12 mouse cellular contexts compared by ENCODE assay signal in the genomic region with DNA sequence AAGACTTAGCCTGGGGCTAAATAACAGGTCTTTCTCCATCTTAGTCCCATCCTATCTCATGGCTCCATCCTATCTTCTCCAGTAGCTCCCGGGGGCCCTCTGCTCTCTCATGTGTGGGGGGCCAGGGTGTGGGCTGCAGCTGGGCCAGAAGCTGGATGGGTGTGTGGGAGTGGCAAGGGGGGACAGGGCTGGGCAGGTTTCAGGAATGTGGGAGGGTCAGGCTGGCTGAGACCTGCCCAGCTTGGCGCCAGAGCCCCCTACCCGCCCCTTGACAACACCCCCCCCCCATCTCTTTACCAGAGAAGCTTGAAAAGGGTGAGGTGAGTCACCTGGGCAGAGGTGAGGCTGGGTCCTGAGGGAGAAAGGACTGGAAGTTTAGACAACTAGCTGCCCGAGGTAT. TPM values are rescaled to one million over a fixed set of nuclear protein-coding genes. Genes with fewer than 3 reads are reported as not detected.
DNase-seq lines count a peak whose midpoint lies in the region; ATAC-seq lines count a peak whose summit lies in the region.
"Had no signal": no experiment of that assay in that cellular context is flagged by ENCODE, and none has a peak within 500 bp of the region (broad histone marks: within the 10 kb centered on the region; RNA-seq: fewer than 3 reads in every experiment).

No protein-coding gene starts in this region.

- peak overlapping the region; percentile 94 for H3K4me2 ChIP-seq in kidney, embryonic 15.5 days
- H3K4me2 ChIP-seq in intestine, embryonic 14.5 days (ENCODE audit: low read length), result peak overlapping the region; percentile 72

- H3K9me3 ChIP-seq in kidney, embryonic 15.5 days (replicated peaks), result no peaks in the 10 kb centered on the region
- H3K9me3 ChIP-seq in intestine, embryonic 14.5 days (ENCODE audit: control insufficient read depth, low read length), result no peaks in the 10 kb centered on the region

- H3K36me3 ChIP-seq in kidney, embryonic 15.5 days, result peaks cover 37% of the 10 kb centered on the region
- peaks cover 21% of the 10 kb centered on the region for H3K36me3 ChIP-seq in intestine, embryonic 14.5 days (ENCODE audit: control insufficient read depth, insufficient read depth, low read length)

- peak overlapping the region; percentile 96 for H3K27ac ChIP-seq in kidney, embryonic 15.5 days
- H3K27ac ChIP-seq in intestine, embryonic 14.5 days (ENCODE audit: low read depth), result no peak overlapping the region

- 12% methylated on average over 4 of the region's 4 CpGs for WGBS in kidney, embryonic 15.5 days
- whole genome bisulfite sequencing in intestine, embryonic 14.5 days, result 13% methylated on average over 4 of the region's 4 CpGs

- H3K27me3 ChIP-seq in kidney, embryonic 15.5 days, result no peaks in the 10 kb centered on the region
- no peaks in the 10 kb centered on the region for H3K27me3 ChIP-seq in intestine, embryonic 14.5 days (replicated peaks; ENCODE audit: control insufficient read depth, insufficient read depth, low read length)

- peak; percentile 26 for DNase-seq in embryo, embryonic 9.5 days (ENCODE audit: extremely low spot score)
- DNase-seq in embryo, embryonic 11 days, result no peak
- no peak for DNase-seq in kidney, adult 11 months
- DNase-seq in intestine, embryonic 14.5 days (ENCODE audit: low spot score), result no peak
- DNase-seq in lung, postnatal 10 days, result peak; percentile 28
- DNase-seq in cerebellum, adult 18-20 months, result no peak
- DNase-seq: cerebellum, postnatal 14 days; forebrain, postnatal 0 days had no signal

- H3K4me1 ChIP-seq in kidney, embryonic 15.5 days, result peaks cover 55% of the 10 kb centered on the region
- peaks cover 23% of the 10 kb centered on the region for H3K4me1 ChIP-seq in intestine, embryonic 14.5 days (replicated peaks; ENCODE audit: control insufficient read depth, insufficient read depth, low read length)

- peak overlapping the region; percentile 72 for H3K9ac ChIP-seq in kidney, embryonic 15.5 days
- H3K9ac ChIP-seq in intestine, embryonic 14.5 days (ENCODE audit: low read length), result peak overlapping the region; percentile 64

- peak overlapping the region; percentile 71 for H3K4me3 ChIP-seq in kidney, embryonic 15.5 days (replicated peaks)
- H3K4me3 ChIP-seq in intestine, embryonic 14.5 days (ENCODE audit: low read depth, low read length), result peak overlapping the region; percentile 55

- peak; percentile 57 for ATAC-seq in kidney, embryonic 15.5 days (replicated peaks; ENCODE audit: low FRiP score)
- peak; percentile 28 for ATAC-seq in intestine, embryonic 14.5 days (replicated peaks; ENCODE audit: low FRiP score, low TSS enrichment, low read depth)
- no peak for ATAC-seq in monocyte, adult 5-6 weeks (replicated peaks; ENCODE audit: insufficient number of reproducible peaks, low FRiP score, low TSS enrichment, poor library complexity, severe bottlenecking)
- ATAC-seq: forebrain, postnatal 0 days had no signal

RNA-seq across cellular contexts. Expression of gene Bcam, which starts 1.8 kb away (rescaled TPM):
- polyA plus RNA-seq in kidney, embryonic 15.5 days (2015; fragmentation: Nextera tagmentation; extraction: Ambion mirVana), result 244 and 257 TPM in 2 replicates
- polyA plus RNA-seq in intestine, embryonic 14.5 days (2014; fragmentation: Nextera tagmentation; extraction: Ambion mirVana), result 89.6 and 93.4 TPM in 2 replicates
- not detected in 3 replicates for total RNA-seq in monocyte, adult 5-6 weeks (2017)
- total RNA-seq: megakaryocyte-erythroid progenitor cell, adult 5-6 weeks had no signal

RNA-seq across cellular contexts. Expression of gene Nectin2, which starts 18.7 kb away (rescaled TPM):
- polyA plus RNA-seq in kidney, embryonic 15.5 days (2015; fragmentation: Nextera tagmentation; extraction: Ambion mirVana), result 130 and 138 TPM in 2 replicates
- polyA plus RNA-seq in intestine, embryonic 14.5 days (2014; fragmentation: Nextera tagmentation; extraction: Ambion mirVana), result 136 TPM in 2 replicates
- total RNA-seq in monocyte, adult 5-6 weeks (2017), result not detected in 3 replicates

RNA-seq across cellular contexts. Expression of gene Cblc, which starts 27.6 kb away (rescaled TPM):
- polyA plus RNA-seq in kidney, embryonic 15.5 days (2015; fragmentation: Nextera tagmentation; extraction: Ambion mirVana), result 8.3 and 9.1 TPM in 2 replicates
- polyA plus RNA-seq in intestine, embryonic 14.5 days (2014; fragmentation: Nextera tagmentation; extraction: Ambion mirVana), result 13.5 and 14.0 TPM in 2 replicates
- total RNA-seq in monocyte, adult 5-6 weeks (2017), result not detected in 3 replicates
- total RNA-seq: left cerebral cortex, postnatal 10 days; megakaryocyte-erythroid progenitor cell, adult 5-6 weeks had no signal

RNA-seq across cellular contexts. Expression of gene Bcl3, which starts 53.6 kb away (rescaled TPM):
- polyA plus RNA-seq in kidney, embryonic 15.5 days (2015; fragmentation: Nextera tagmentation; extraction: Ambion mirVana), result 3.9 and 4.9 TPM in 2 replicates
- polyA plus RNA-seq in intestine, embryonic 14.5 days (2014; fragmentation: Nextera tagmentation; extraction: Ambion mirVana), result 9.5 and 13.5 TPM in 2 replicates
- total RNA-seq in monocyte, adult 5-6 weeks (2017), result 13.7 to 16.6 TPM (median 13.9 TPM) in 3 replicates
- total RNA-seq: megakaryocyte-erythroid progenitor cell, adult 5-6 weeks had no signal

RNA-seq across cellular contexts. Expression of gene Tomm40, which starts 53.8 kb away (rescaled TPM):
- polyA plus RNA-seq in kidney, embryonic 15.5 days (2015; fragmentation: Nextera tagmentation; extraction: Ambion mirVana), result 168 and 177 TPM in 2 replicates
- 143 and 174 TPM in 2 replicates for polyA plus RNA-seq in intestine, embryonic 14.5 days (2014; fragmentation: Nextera tagmentation; extraction: Ambion mirVana)
- 19.6 to 24.2 TPM (median 23.8 TPM) in 3 replicates for total RNA-seq in monocyte, adult 5-6 weeks (2017)

Comparison
In these comparisons a context has a peak if more than half of its experiments do, and no peak if none do; other contexts are left out.
1. DNase-seq: peak in embryo, embryonic 9.5 days (single experiment) and lung, postnatal 10 days (single experiment); none in embryo, embryonic 11 days (single experiment), kidney, adult 11 months (single experiment), intestine, embryonic 14.5 days (single experiment) and cerebellum, adult 18-20 months (0 of 2).